8 mouse cellular contexts compared by ENCODE assay signal in the genomic region with DNA sequence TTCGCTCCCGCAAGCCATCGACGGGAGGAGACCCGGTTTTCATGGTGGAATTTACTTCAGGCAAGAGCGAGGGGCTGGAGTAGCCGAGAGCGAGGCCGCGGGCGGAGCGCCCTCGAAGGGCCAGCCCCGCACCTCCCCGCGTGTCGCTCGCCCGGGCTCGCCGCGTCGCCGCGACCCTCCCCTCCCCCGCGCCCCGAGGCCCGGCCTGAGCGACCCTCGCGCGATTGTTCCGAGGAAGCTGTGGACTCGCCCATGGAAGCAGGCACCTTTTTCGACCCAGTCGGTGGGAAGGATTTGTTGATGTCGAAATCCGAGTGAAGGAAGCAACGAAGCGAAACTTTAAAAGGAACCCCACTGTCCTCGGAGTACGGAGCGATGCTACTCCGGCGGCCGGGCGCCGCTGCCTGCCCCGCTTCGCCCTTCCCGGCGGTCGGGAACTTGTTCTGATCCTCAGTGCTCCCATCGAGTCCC. TPM values are rescaled to one million over a fixed set of nuclear protein-coding genes. Genes with fewer than 3 reads are reported as not detected.
DNase-seq lines count a peak whose midpoint lies in the region; ATAC-seq and TF ChIP-seq lines count a peak whose summit lies in the region.

No protein-coding gene starts in this region.

- peak overlapping the region; percentile 78 for H3ac ChIP-seq in myocyte (ENCODE audit: control insufficient read depth, insufficient read length)

- peak; percentile 38 for DNase-seq in thymus, adult 2 months
- DNase-seq in thymus, adult 18-20 months = no peak
- DNase-seq in cerebellum, postnatal 25 days = peak; percentile 71 to 72
- DNase-seq in gastrocnemius, postnatal 10 days = peak; percentile 64
- DNase-seq in intestine, embryonic 14.5 days (ENCODE audit: low spot score) = peak; percentile 87
- DNase-seq in liver = peak; percentile 57
- peak; percentile 65 for DNase-seq in thymus, postnatal 4 days

- peaks cover 6% of the 10 kb centered on the region; the same call in 1 of the 2 replicates for H3K27me3 ChIP-seq in thymus, adult 2 months (ENCODE audit: control insufficient read depth, insufficient read depth, low read length)
- no peaks in the 10 kb centered on the region for H3K27me3 ChIP-seq in intestine, embryonic 14.5 days (replicated peaks; ENCODE audit: control insufficient read depth, insufficient read depth, low read length)
- no peaks in the 10 kb centered on the region for H3K27me3 ChIP-seq in myocyte (ENCODE audit: control insufficient read depth, insufficient read depth, insufficient read length)

- peak overlapping the region; percentile 85 for H3K4me2 ChIP-seq in intestine, embryonic 14.5 days (ENCODE audit: low read length)
- H3K4me2 ChIP-seq in myocyte (ENCODE audit: low read depth) = no peak overlapping the region

- no peaks in the 10 kb centered on the region for H3K9me3 ChIP-seq in intestine, embryonic 14.5 days (ENCODE audit: control insufficient read depth, low read length)

- no peak for TF ChIP-seq CTCF in thymus, adult 2 months (IDR thresholded peaks at IDR 0.05; ENCODE audit: borderline replicate concordance, control insufficient read depth, extremely low read depth, insufficient read depth, low read length, poor library complexity)

- peak; percentile 76 for ATAC-seq in intestine, embryonic 14.5 days (replicated peaks; ENCODE audit: low FRiP score, low TSS enrichment, low read depth)

- H3K9ac ChIP-seq in intestine, embryonic 14.5 days (ENCODE audit: low read length) = peak overlapping the region; percentile 97

- TF ChIP-seq POLR2A in thymus, adult 2 months (IDR thresholded peaks at IDR 0.05; ENCODE audit: control insufficient read depth, extremely low read depth, insufficient read depth, low read length, poor library complexity) = no peak
- TF ChIP-seq POLR2A in myocyte (IDR thresholded peaks at IDR 0.05; ENCODE audit: insufficient read length, low read depth) = peak; percentile 53

- under 1% methylated on average over 54 of the region's 55 CpGs for WGBS in thymus, adult 2 months
- 1% methylated on average over 54 of the region's 55 CpGs for WGBS in intestine, embryonic 14.5 days

- H3K79me2 ChIP-seq in myocyte (ENCODE audit: control insufficient read depth, insufficient read depth) = peaks cover 51% of the 10 kb centered on the region

- H3K4me1 ChIP-seq in thymus, adult 2 months (replicated peaks; ENCODE audit: control insufficient read depth, insufficient read depth, low read length) = peaks cover 16% of the 10 kb centered on the region
- peaks cover 6% of the 10 kb centered on the region; the same call in 1 of the 2 replicates for H3K4me1 ChIP-seq in intestine, embryonic 14.5 days (replicated peaks; ENCODE audit: control insufficient read depth, insufficient read depth, low read length)

- H3K36me3 ChIP-seq in thymus, adult 2 months (ENCODE audit: control insufficient read depth, insufficient read depth, low read length) = no peaks in the 10 kb centered on the region
- H3K36me3 ChIP-seq in intestine, embryonic 14.5 days (ENCODE audit: control insufficient read depth, insufficient read depth, low read length) = no peaks in the 10 kb centered on the region
- no peaks in the 10 kb centered on the region for H3K36me3 ChIP-seq in myocyte (ENCODE audit: control insufficient read depth, insufficient read depth)

- peak overlapping the region; percentile 67 for H3K4me3 ChIP-seq in thymus, adult 2 months (ENCODE audit: control insufficient read depth, insufficient read depth, low read length)
- H3K4me3 ChIP-seq in intestine, embryonic 14.5 days (ENCODE audit: low read depth, low read length) = peak overlapping the region; percentile 76
- H3K4me3 ChIP-seq in myocyte = peak overlapping the region; percentile 97

- no peak overlapping the region for H3K27ac ChIP-seq in thymus, adult 2 months (ENCODE audit: control insufficient read depth, insufficient read depth, low read length)
- H3K27ac ChIP-seq in intestine, embryonic 14.5 days (ENCODE audit: low read depth) = peak overlapping the region; percentile 100

TF ChIP-seq in myocyte, 11 proteins besides CTCF, POLR2A, EP300 and RAD21:
- TF ChIP-seq CEBPB (IDR thresholded peaks at IDR 0.05; ENCODE audit: insufficient read depth, poor library complexity, severe bottlenecking) = 0 out of 2 replicates have a peak, but pooled peaks have one; percentile 29
- TF ChIP-seq MYOG (IDR thresholded peaks at IDR 0.05; ENCODE audit: control insufficient read depth in 1 of 3, insufficient read depth in 1 of 3, insufficient read length in 2 of 3, low read depth in 2 of 3) = no peak
- no peak for TF ChIP-seq POLR2AphosphoS2 (IDR thresholded peaks at IDR 0.05; ENCODE audit: insufficient read length, low read depth)

RNA-seq across cellular contexts. Expression of a gene that starts 0.6 kb away (rescaled TPM):
- polyA plus RNA-seq in thymus, adult 2 months (2012; rRNA removed) = 2.1 and 2.4 TPM in 2 replicates
- 10 to 100 TPM; 36.4 to 41.5 TPM for total RNA-seq in gastrocnemius, postnatal 10 days (2021)
- polyA plus RNA-seq in intestine, embryonic 14.5 days (2014; fragmentation: Nextera tagmentation; extraction: Ambion mirVana) = 11.9 and 12.5 TPM in 2 replicates
- polyA plus RNA-seq in myocyte (2012; fragmentation: generic; extraction: Trizol) = 5.1 TPM

Comparison
In these comparisons a context has a peak if more than half of its experiments do, and no peak if none do; other contexts are left out.
1. DNase-seq: peak in thymus, adult 2 months (single experiment), cerebellum, postnatal 25 days (2 of 2), gastrocnemius, postnatal 10 days (single experiment), intestine, embryonic 14.5 days (single experiment), liver (single experiment) and thymus, postnatal 4 days (single experiment); none in thymus, adult 18-20 months (0 of 2).
2. Peak in every context shown above with its lines, with median percentiles within 50 percentile points of each other: H3K4me3 ChIP-seq.